Mouse (Mus musculus): Measurements from ENCODE around the gene Btd.

- no peak for TF ChIP-seq GATA1 (IDR thresholded peaks at IDR 0.05; ENCODE audit: borderline replicate concordance, low read length)
- TF ChIP-seq FLI1 (IDR thresholded peaks at IDR 0.05; ENCODE audit: low read length), result no peak
These were observed 45.4 kb downstream of the Btd start for GRCm38 (mm10) chr14:31686231-31686630.
